25 mouse cellular contexts compared by ENCODE assay signal in genomic region chr3:159193189-159193588, GRCm38 (mm10).
DNase-seq lines count a peak whose midpoint lies in the region; ATAC-seq and TF ChIP-seq lines count a peak whose summit lies in the region.
"Had no signal": no experiment of that assay in that cellular context is flagged by ENCODE, and none has a peak within 500 bp of the region (broad histone marks: within the 10 kb centered on the region; RNA-seq: fewer than 3 reads in every experiment).

No protein-coding gene starts in this region.

- peak; percentile 45 for DNase-seq in kidney, postnatal 0 days (ENCODE audit: low spot score)
- no peak for DNase-seq in kidney, adult 18-20 months
- peak; percentile 12 for DNase-seq in Muller cell, postnatal 12 days (ENCODE audit: inconsistent ontology term)
- no peak for DNase-seq in thymus, postnatal 0 days (ENCODE audit: low spot score)
- DNase-seq in forebrain, embryonic 11.5 days (ENCODE audit: low spot score): no peak
- DNase-seq: adrenal gland, adult 8-10 months; adrenal gland, postnatal 14 days; adrenal gland, postnatal 36 days; B cell, adult 2 months; cerebellum, adult 11-12 months; cerebellum, adult 2 months; cerebellum, adult 9-10 months; cerebellum, postnatal 10 days; cerebellum, postnatal 25 days; forebrain, postnatal 0 days had no signal

- no peaks in the 10 kb centered on the region for H3K4me1 ChIP-seq in kidney, postnatal 0 days (replicated peaks; ENCODE audit: insufficient read depth, low read length)
- H3K4me1 ChIP-seq in forebrain, embryonic 11.5 days (replicated peaks; ENCODE audit: control insufficient read depth, insufficient read depth, low read length): no peaks in the 10 kb centered on the region
- H3K4me1 ChIP-seq: embryonic facial prominence, embryonic 13.5 days; embryonic facial prominence, embryonic 15.5 days; forebrain, embryonic 10.5 days; forebrain, embryonic 13.5 days; forebrain, embryonic 15.5 days had no signal

- H3K27me3 ChIP-seq in kidney, postnatal 0 days (ENCODE audit: insufficient read depth, low read length): no peaks in the 10 kb centered on the region
- no peaks in the 10 kb centered on the region for H3K27me3 ChIP-seq in forebrain, embryonic 11.5 days (ENCODE audit: control insufficient read depth, insufficient read depth, low read length)
- H3K27me3 ChIP-seq: CH12.LX; embryonic facial prominence, embryonic 13.5 days; embryonic facial prominence, embryonic 15.5 days; forebrain, embryonic 13.5 days; forebrain, embryonic 15.5 days had no signal

- no peak for ATAC-seq in kidney, postnatal 0 days (replicated peaks; ENCODE audit: low FRiP score, low read depth)
- ATAC-seq in forebrain, embryonic 11.5 days (replicated peaks; ENCODE audit: low FRiP score): no peak
- ATAC-seq: activated CD4-positive, CD25-positive, alpha-beta regulatory T cell, adult 4 months; CD4-positive, CD25-positive, alpha-beta regulatory T cell, adult 4 months; forebrain, embryonic 13.5 days; forebrain, embryonic 15.5 days; forebrain, postnatal 0 days had no signal

- no peaks in the 10 kb centered on the region for H3K9me3 ChIP-seq in kidney, postnatal 0 days (replicated peaks; ENCODE audit: low read length)
- no peaks in the 10 kb centered on the region for H3K9me3 ChIP-seq in forebrain, embryonic 11.5 days (ENCODE audit: control insufficient read depth, low read length)
- H3K9me3 ChIP-seq: embryonic facial prominence, embryonic 13.5 days; embryonic facial prominence, embryonic 15.5 days; forebrain, embryonic 10.5 days; forebrain, embryonic 13.5 days; forebrain, embryonic 15.5 days; G1E had no signal

- no peak overlapping the region for H3K27ac ChIP-seq in kidney, postnatal 0 days
- H3K27ac ChIP-seq in forebrain, embryonic 11.5 days (ENCODE audit: low read depth, low read length): no peak overlapping the region
- H3K27ac ChIP-seq: embryonic facial prominence, embryonic 13.5 days; embryonic facial prominence, embryonic 15.5 days; forebrain, embryonic 10.5 days; forebrain, embryonic 13.5 days; forebrain, embryonic 15.5 days had no signal

- H3K4me2 ChIP-seq in kidney, postnatal 0 days (ENCODE audit: low read length): no peak overlapping the region
- H3K4me2 ChIP-seq in forebrain, embryonic 11.5 days (ENCODE audit: low read depth, low read length, severe bottlenecking): no peak overlapping the region
- H3K4me2 ChIP-seq: embryonic facial prominence, embryonic 13.5 days; embryonic facial prominence, embryonic 15.5 days; forebrain, embryonic 13.5 days; forebrain, embryonic 15.5 days had no signal

- no peak for TF ChIP-seq CTCF in kidney, postnatal 0 days (IDR thresholded peaks at IDR 0.05; ENCODE audit: low read depth)

- H3K9ac ChIP-seq in kidney, postnatal 0 days (ENCODE audit: low read depth, low read length): no peak overlapping the region
- H3K9ac ChIP-seq in forebrain, embryonic 11.5 days (ENCODE audit: low read length): no peak overlapping the region
- H3K9ac ChIP-seq: embryonic facial prominence, embryonic 13.5 days; embryonic facial prominence, embryonic 15.5 days; forebrain, embryonic 13.5 days; forebrain, embryonic 15.5 days; forebrain, postnatal 0 days had no signal

- H3K4me3 ChIP-seq in kidney, postnatal 0 days (replicated peaks; ENCODE audit: low read depth, low read length): no peak overlapping the region
- no peak overlapping the region for H3K4me3 ChIP-seq in forebrain, embryonic 11.5 days (ENCODE audit: low read depth, low read length)
- H3K4me3 ChIP-seq: embryonic facial prominence, embryonic 13.5 days; embryonic facial prominence, embryonic 15.5 days; erythroblast, embryonic 14.5 days; forebrain, embryonic 10.5 days; forebrain, embryonic 13.5 days; forebrain, embryonic 15.5 days had no signal

- H3K36me3 ChIP-seq in kidney, postnatal 0 days (ENCODE audit: insufficient read depth, low read length): no peaks in the 10 kb centered on the region
- no peaks in the 10 kb centered on the region for H3K36me3 ChIP-seq in forebrain, embryonic 11.5 days (ENCODE audit: control insufficient read depth, insufficient read depth, low read length)
- H3K36me3 ChIP-seq: embryonic facial prominence, embryonic 13.5 days; embryonic facial prominence, embryonic 15.5 days; forebrain, embryonic 10.5 days; forebrain, embryonic 15.5 days; G1E had no signal

Comparison
In these comparisons a context has a peak if more than half of its experiments do, and no peak if none do; other contexts are left out.
1. DNase-seq: peak in kidney, postnatal 0 days (single experiment) and Muller cell, postnatal 12 days (single experiment); none in kidney, adult 18-20 months (single experiment), thymus, postnatal 0 days (single experiment) and forebrain, embryonic 11.5 days (single experiment).